Mouse (Mus musculus) lung, postnatal 4 days (tissue): ENCODE results near the gene Tfrc.

Experiments
- DNase-seq, 2 experiments: peaks; one replicate each; pipeline ENCODE4 v3.0.0; 2021

Tfrc gene

GRCm38 (mm10) chr16:32650974-32651618 is 42.4 kb downstream of the Tfrc start:
- no peak for DNase-seq

- DNase-seq = peak in 1 of 2 experiments; percentile 24
Measured at GRCm38 (mm10) chr16:32654071-32654733, 45.5 kb downstream of the Tfrc start.

- peak in 1 of 2 experiments; percentile 11 for DNase-seq
Measured at GRCm38 (mm10) chr16:32655534-32655933, 46.8 kb downstream of the Tfrc start.

- DNase-seq = peak in 1 of 2 experiments; percentile 51
Measured at GRCm38 (mm10) chr16:32656321-32656720, 47.6 kb downstream of the Tfrc start.

GRCm38 (mm10) chr16:32656794-32657193 is 48.1 kb downstream of the Tfrc start:
- peak; percentile 82 to 87 for DNase-seq

GRCm38 (mm10) chr16:32657498-32658250 is 49.0 kb downstream of the Tfrc start:
- peak in 1 of 2 experiments; percentile 73 for DNase-seq

GRCm38 (mm10) chr16:32658743-32659171 is 50.0 kb downstream of the Tfrc start:
- DNase-seq = peak in 1 of 2 experiments; percentile 53

- DNase-seq = peak; percentile 63 to 82
Measured at GRCm38 (mm10) chr16:32659385-32659784, 50.7 kb downstream of the Tfrc start.

- DNase-seq = peak in 1 of 2 experiments; percentile 37
Measured at GRCm38 (mm10) chr16:32660095-32660494, 51.4 kb downstream of the Tfrc start.

- DNase-seq = peak; percentile 82 to 91
Measured at GRCm38 (mm10) chr16:32660557-32661321, 52.0 kb downstream of the Tfrc start.

GRCm38 (mm10) chr16:32661493-32661921 is 52.8 kb downstream of the Tfrc start:
- peak in 1 of 2 experiments; percentile 73 for DNase-seq

GRCm38 (mm10) chr16:32662372-32662771 is 53.7 kb downstream of the Tfrc start:
- no peak for DNase-seq

GRCm38 (mm10) chr16:32663231-32663858 is 54.6 kb downstream of the Tfrc start:
- peak in 1 of 2 experiments; percentile 20 for DNase-seq

- no peak for DNase-seq
Measured at GRCm38 (mm10) chr16:32664211-32664610, 55.5 kb downstream of the Tfrc start.

GRCm38 (mm10) chr16:32665851-32666665 is 57.3 kb downstream of the Tfrc start:
- DNase-seq = peak; percentile 60 to 80

GRCm38 (mm10) chr16:32666671-32667551 is 58.2 kb downstream of the Tfrc start:
- no peak for DNase-seq

GRCm38 (mm10) chr16:32667552-32667872 is 58.8 kb downstream of the Tfrc start:
- peak in 1 of 2 experiments; percentile 60 for DNase-seq

- DNase-seq = no peak
Measured at GRCm38 (mm10) chr16:32668030-32668429, 59.3 kb downstream of the Tfrc start.

- DNase-seq = peak in 1 of 2 experiments; percentile 46
Measured at GRCm38 (mm10) chr16:32668472-32668871, 59.8 kb downstream of the Tfrc start.

- DNase-seq = peak in 1 of 2 experiments; percentile 18
Measured at GRCm38 (mm10) chr16:32669243-32669642, 60.5 kb downstream of the Tfrc start.
